Mouse (Mus musculus) liver, embryonic 14.5 days (tissue): ENCODE data around the gene Cfdp1. TPM values are rescaled to one million over a fixed set of nuclear protein-coding genes. Genes with fewer than 3 reads are reported as not detected.

Source experiments
- ATAC-seq: fragments of 200-750 bp; cut with Nextera tagmentation; 2 replicates; pipeline ENCODE4 v1.8.0; 2017; ENCODE audit warnings: moderate number of reproducible peaks, mild to moderate bottlenecking, moderate library complexity; ENCODE audit not compliant: insufficient read depth
- DNase-seq, 3 experiments: peaks; one replicate each; pipeline ENCODE4 v3.0.0-alpha.2; 2012 to 2013; ENCODE audit warnings: low read depth in 3 of 3, low spot score in 3 of 3
- H3K27ac ChIP-seq: fragments of 300-500 bp; sonication (generic); 2 replicates; pipeline ENCODE4 v1.5.1; 2014; ENCODE audit warnings: moderate library complexity, mild to moderate bottlenecking, control low read depth, inconsistent platforms
- H3K27me3 ChIP-seq: fragments of 300-500 bp; sonication (generic); 2 replicates; pipeline ENCODE4 v1.6.1; 2014; ENCODE audit warnings: mild to moderate bottlenecking, low read length, moderate library complexity; ENCODE audit not compliant: control insufficient read depth, insufficient read depth
- H3K36me3 ChIP-seq: fragments of 300-500 bp; sonication (generic); replicated peaks from 2 replicates; pipeline ENCODE4 v1.6.1; 2014; ENCODE audit warnings: low read depth; ENCODE audit not compliant: control insufficient read depth, insufficient read depth
- H3K4me1 ChIP-seq, 2 experiments: fragments of 200-500 bp in 1 of 2; fragments of 300-500 bp in 1 of 2; sonication (generic) in 1 of 2; replicated peaks; 2 replicates each; pipeline ENCODE4 v1.6.1; 2012 to 2014; ENCODE audit warnings: antibody characterized with exemption in 1 of 2, inconsistent platforms in 1 of 2, low read length in 1 of 2; ENCODE audit not compliant: control insufficient read depth in 2 of 2, insufficient read depth in 2 of 2
- H3K4me2 ChIP-seq: fragments of 300-500 bp; sonication (generic); 2 replicates; pipeline ENCODE4 v1.6.1; 2014; ENCODE audit warnings: low read depth, mild to moderate bottlenecking, control low read depth, moderate library complexity
- H3K4me3 ChIP-seq, 2 experiments: fragments of 200-500 bp in 1 of 2; fragments of 300-500 bp in 1 of 2; sonication (generic) in 1 of 2; 2 replicates each; pipeline ENCODE4 v1.5.1; 2012 to 2014; ENCODE audit warnings: low read depth in 2 of 2, low read length in 2 of 2, mild to moderate bottlenecking in 2 of 2, control low read depth in 1 of 2, inconsistent platforms in 1 of 2, moderate library complexity in 1 of 2; ENCODE audit not compliant: insufficient read depth in 1 of 2
- H3K9ac ChIP-seq: fragments of 300-500 bp; sonication (generic); replicated peaks from 2 replicates; pipeline ENCODE4 v1.6.1; 2014; ENCODE audit warnings: mild to moderate bottlenecking, control low read depth, moderate library complexity
- H3K9me3 ChIP-seq: fragments of 300-500 bp; sonication (generic); 2 replicates; pipeline ENCODE4 v1.6.1; 2016; ENCODE audit warnings: low read length, mixed read lengths; ENCODE audit not compliant: control insufficient read depth
- CTCF ChIP-seq: IDR thresholded peaks from 2 replicates; pipeline ENCODE4 v1.5.1; 2016; ENCODE audit warnings: antibody characterized with exemption, low read depth, control low read depth
- EP300 ChIP-seq: IDR thresholded peaks from 2 replicates; pipeline ENCODE4 v1.6.1; 2016; ENCODE audit warnings: antibody characterized with exemption, low read depth
- WGBS: fragments of 180-500 bp; shearing (Covaris S2); extraction: QIAGEN DNeasy Blood & Tissue Kit; methylation state at CpG from one replicate; pipeline ENCODE4 v1.1.7; 2014; ENCODE audit not compliant: insufficient replicate concordance; 5-methylcytosine and 5-hydroxymethylcytosine counted together
- polyA plus RNA-seq, 2 experiments: library from polyadenylated mRNA; depleted of rRNA in 1 of 2; stranded (reverse) in 1 of 2; unstranded in 1 of 2; fragments of >200 nt; fragmentation: Nextera tagmentation in 1 of 2; extraction: Ambion mirVana in 1 of 2; gene quantifications; 2 replicates each; pipeline versions ENCODE4 v1.2.1 to v1.2.3; 2012 to 2014

The Cfdp1 gene
- polyA plus RNA-seq, 2 experiments, result 46.8 to 82.8 TPM

DNA sequence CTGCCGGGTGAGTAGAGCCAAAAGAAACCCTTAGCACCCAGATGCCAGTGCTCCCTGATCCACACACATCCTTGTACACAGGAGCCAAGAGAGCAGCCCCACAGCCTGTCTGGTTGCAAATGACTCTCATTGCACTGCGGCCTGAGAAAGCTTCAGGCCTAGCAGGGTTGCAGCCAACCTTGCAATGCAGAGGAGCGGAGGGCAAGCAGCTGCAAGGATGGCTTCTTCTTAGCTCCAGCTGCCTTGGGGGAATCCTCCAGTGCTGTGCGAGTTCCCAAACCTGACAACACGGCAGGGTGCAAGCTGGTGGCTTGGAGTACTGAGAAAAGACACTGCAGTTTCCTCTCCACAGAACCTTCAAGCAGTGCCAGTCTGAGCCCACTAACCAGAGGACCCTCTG, 125.6 kb downstream of the Cfdp1 start:
- no peak overlapping the region for H3K4me2 ChIP-seq
- peaks cover 0 to 42% of the 10 kb centered on the region in 2 experiments; a peak in 2 of 4 replicates for H3K4me1 ChIP-seq
- H3K27ac ChIP-seq, result no peak overlapping the region
- peaks cover 32% of the 10 kb centered on the region for H3K27me3 ChIP-seq
- ATAC-seq (no peak), DNase-seq (no peak)
- no peak overlapping the region for H3K9ac ChIP-seq
- H3K4me3 ChIP-seq, result no peak overlapping the region
- TF ChIP-seq CTCF (no peak), EP300 (no peak)
- WGBS, result 59% methylated on average over 5 of the region's 5 CpGs
- H3K36me3 ChIP-seq, result no peaks in the 10 kb centered on the region
- no peaks in the 10 kb centered on the region for H3K9me3 ChIP-seq

DNA sequence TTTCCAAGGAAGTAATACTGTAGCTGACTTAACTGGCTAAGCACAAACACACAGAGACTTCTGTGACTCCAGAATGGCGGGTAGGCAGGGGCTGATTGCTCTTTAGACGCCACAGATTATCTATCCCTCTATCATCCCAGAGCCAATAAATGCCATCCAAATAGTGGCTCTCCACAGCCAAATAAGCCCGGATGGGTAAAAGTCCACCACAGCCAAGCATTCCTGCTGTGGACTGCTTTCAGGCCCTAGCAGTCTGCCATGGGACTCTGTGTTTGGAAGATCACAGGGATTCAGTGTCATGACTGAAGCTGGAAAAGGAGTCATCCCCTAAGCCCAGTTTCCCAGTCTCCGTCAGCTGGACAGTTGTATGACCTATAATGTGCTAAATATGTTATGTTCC, 126.5 kb downstream of the Cfdp1 start:
- DNase-seq (no peak), ATAC-seq (no peak)
- Histone ChIP-seq H3K9ac (no peak overlapping the region), H3K36me3 (no peaks in the 10 kb centered on the region), H3K4me1 (peaks cover 0 to 35% of the 10 kb centered on the region in 2 experiments; a peak in 2 of 4 replicates), H3K27ac (no peak overlapping the region), H3K9me3 (no peaks in the 10 kb centered on the region), H3K4me3 (no peak overlapping the region), H3K4me2 (no peak overlapping the region), H3K27me3 (peaks cover 23% of the 10 kb centered on the region)
- TF ChIP-seq EP300 (no peak), CTCF (no peak)
- 49% methylated on average over 4 of the region's 4 CpGs for WGBS

DNA sequence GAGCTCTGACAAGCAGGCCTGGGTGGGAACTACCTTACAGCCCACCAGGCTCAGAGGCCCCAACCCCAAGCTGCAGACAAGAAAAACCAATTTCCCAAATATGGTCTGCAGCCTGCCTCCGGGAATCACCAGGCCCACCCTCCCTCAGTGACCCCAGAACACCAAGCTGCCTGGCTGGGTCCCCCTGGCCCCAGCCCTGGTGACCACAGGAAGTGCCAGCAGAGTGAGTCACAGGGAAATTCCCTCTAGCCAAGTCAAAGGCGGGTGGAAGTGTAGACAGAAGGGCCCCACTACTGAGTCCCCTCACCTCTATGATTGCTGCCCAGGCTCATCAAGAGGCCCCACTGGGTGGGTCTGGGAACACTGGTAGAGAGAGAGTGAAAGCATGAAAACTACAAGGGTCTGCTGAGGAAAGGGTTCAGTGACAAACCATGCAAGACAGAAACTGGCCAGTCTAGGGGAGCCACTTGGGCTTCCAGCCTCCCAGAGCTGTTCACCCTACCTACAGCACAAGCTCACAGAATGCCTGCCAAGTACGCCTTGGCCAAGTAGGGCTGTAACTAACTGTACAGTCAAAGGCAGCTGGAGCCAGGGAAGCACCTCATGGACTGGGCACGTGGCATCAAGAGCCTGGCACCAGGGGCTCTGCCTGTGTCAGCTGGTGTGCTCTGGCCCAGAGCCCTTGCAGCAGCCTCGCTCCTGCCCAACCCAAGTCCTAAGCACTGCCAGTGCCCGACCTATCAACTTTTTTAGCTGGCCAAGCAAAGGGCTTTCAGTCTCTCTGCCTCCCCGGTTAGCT, 127.8 kb downstream of the Cfdp1 start:
- no peak overlapping the region for H3K4me2 ChIP-seq
- peaks cover 13% of the 10 kb centered on the region for H3K27me3 ChIP-seq
- no peak overlapping the region for H3K27ac ChIP-seq
- no peak for TF ChIP-seq CTCF
- TF ChIP-seq EP300, result no peak
- ATAC-seq (no peak), DNase-seq (no peak)
- no peak overlapping the region for H3K9ac ChIP-seq
- H3K4me1 ChIP-seq, result peaks cover 0 to 31% of the 10 kb centered on the region in 2 experiments; a peak in 2 of 4 replicates
- H3K4me3 ChIP-seq, result no peak overlapping the region
- WGBS, result 36% methylated on average over 7 of the region's 7 CpGs
- no peaks in the 10 kb centered on the region for H3K36me3 ChIP-seq
- H3K9me3 ChIP-seq, result no peaks in the 10 kb centered on the region

DNA sequence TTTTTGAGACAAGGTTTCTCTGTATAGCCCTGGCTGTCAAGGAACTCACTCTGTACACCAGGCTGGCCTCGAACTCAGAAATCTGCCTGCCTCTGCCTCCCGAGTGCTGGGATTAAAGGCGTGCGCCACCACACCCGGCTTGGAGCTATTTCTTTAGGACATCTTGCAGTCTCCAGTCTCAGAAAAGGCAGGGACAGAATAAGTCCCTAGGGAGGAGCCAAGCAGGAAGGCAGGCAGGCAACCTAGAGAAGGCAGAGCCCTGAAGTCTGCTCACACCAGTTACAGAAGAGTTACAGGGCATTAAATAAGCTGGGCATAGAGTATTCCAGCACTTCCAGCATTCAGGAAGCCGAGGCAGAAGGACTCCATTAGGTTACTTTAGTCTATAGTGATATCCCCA, 128.8 kb downstream of the Cfdp1 start:
- Histone ChIP-seq H3K4me3 (no peak overlapping the region), H3K9ac (no peak overlapping the region), H3K4me1 (peaks cover 0 to 22% of the 10 kb centered on the region in 2 experiments; a peak in 2 of 4 replicates), H3K4me2 (no peak overlapping the region), H3K36me3 (no peaks in the 10 kb centered on the region), H3K27ac (no peak overlapping the region), H3K27me3 (peaks cover 4% of the 10 kb centered on the region), H3K9me3 (no peaks in the 10 kb centered on the region)
- TF ChIP-seq EP300, result no peak
- no peak for TF ChIP-seq CTCF
- DNase-seq (no peak), ATAC-seq (no peak)
- 64% methylated on average over 6 of the region's 6 CpGs for WGBS

DNA sequence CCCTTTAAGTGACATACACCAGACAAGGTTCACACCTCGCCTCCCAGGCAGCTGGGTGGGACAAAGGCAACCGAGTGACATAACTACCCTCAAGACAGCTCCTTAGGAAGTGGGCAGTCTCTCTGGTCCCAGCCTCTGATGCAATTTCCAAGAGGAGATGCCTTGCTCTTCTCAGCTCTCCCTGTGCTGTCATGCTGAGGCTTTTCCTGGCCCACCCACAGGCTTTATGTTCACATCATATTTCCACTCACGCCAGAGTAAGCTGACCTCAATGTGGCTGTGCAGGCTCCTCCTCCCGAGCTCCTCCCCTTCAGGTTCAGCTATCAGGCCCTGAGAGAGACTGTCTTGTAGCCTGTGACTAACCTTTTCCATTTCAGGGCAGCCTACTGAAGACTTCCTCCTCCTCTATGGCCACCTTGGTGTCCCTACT, 134.0 kb downstream of the Cfdp1 start:
- TF ChIP-seq EP300, result no peak
- TF ChIP-seq CTCF, result no peak
- no peak overlapping the region for H3K4me3 ChIP-seq
- ATAC-seq (no peak), DNase-seq (no peak)
- H3K9me3 ChIP-seq, result no peaks in the 10 kb centered on the region
- no peak overlapping the region for H3K9ac ChIP-seq
- H3K27me3 ChIP-seq, result no peaks in the 10 kb centered on the region
- H3K27ac ChIP-seq, result no peak overlapping the region
- H3K4me1 ChIP-seq, result peaks cover 0 to 13% of the 10 kb centered on the region in 2 experiments; a peak in 2 of 4 replicates
- WGBS, result 36% methylated on average over 4 of the region's 4 CpGs
- no peak overlapping the region for H3K4me2 ChIP-seq
- no peaks in the 10 kb centered on the region for H3K36me3 ChIP-seq
